Mouse (Mus musculus) heart, embryonic 14.5 days (tissue): ENCODE data around the gene Efhb. TPM values are rescaled to one million over a fixed set of nuclear protein-coding genes. Genes with fewer than 3 reads are reported as not detected.
A peak's percentile ranks its signal among the peaks of the same experiment; 100 is the strongest.

Experiments used
- ATAC-seq: fragments of 200-750 bp; cut with Nextera tagmentation; 2 replicates; pipeline ENCODE4 v1.8.0; 2017; ENCODE audit warnings: low read depth, moderate TSS enrichment; ENCODE audit not compliant: insufficient number of reproducible peaks, insufficient read depth, low FRiP score
- H3K27ac ChIP-seq, 2 experiments: fragments of 200-500 bp in 1 of 2; fragments of 300-500 bp in 1 of 2; sonication (generic) in 1 of 2; replicated peaks in 1 of 2; 2 replicates each; pipeline ENCODE4 v1.5.1; 2012 to 2014; ENCODE audit warnings: low read depth in 2 of 2, low read length in 2 of 2, control low read depth in 1 of 2, mild to moderate bottlenecking in 1 of 2, mixed read lengths in 1 of 2; ENCODE audit not compliant: control insufficient read depth in 1 of 2, insufficient read depth in 1 of 2
- H3K27me3 ChIP-seq: fragments of 300-500 bp; sonication (generic); 2 replicates; pipeline ENCODE4 v1.6.1; 2014; ENCODE audit warnings: mild to moderate bottlenecking, low read length, control low read depth; ENCODE audit not compliant: control insufficient read depth, insufficient read depth
- H3K36me3 ChIP-seq: fragments of 300-500 bp; sonication (generic); 2 replicates; pipeline ENCODE4 v1.6.1; 2014; ENCODE audit warnings: mild to moderate bottlenecking, control low read depth, low read length, mixed read lengths; ENCODE audit not compliant: control insufficient read depth, insufficient read depth
- H3K4me1 ChIP-seq, 2 experiments: fragments of 200-500 bp in 1 of 2; fragments of 300-500 bp in 1 of 2; sonication (generic) in 1 of 2; 2 replicates each; pipeline ENCODE4 v1.6.1; 2012 to 2014; ENCODE audit warnings: low read length in 2 of 2, control low read depth in 1 of 2, mixed read lengths in 1 of 2; ENCODE audit not compliant: control insufficient read depth in 2 of 2, insufficient read depth in 2 of 2
- H3K4me2 ChIP-seq: fragments of 300-500 bp; sonication (generic); 2 replicates; pipeline ENCODE4 v1.6.1; 2014; ENCODE audit warnings: mild to moderate bottlenecking, low read length
- H3K4me3 ChIP-seq, 2 experiments: fragments of 200-500 bp in 1 of 2; fragments of 300-500 bp in 1 of 2; sonication (generic) in 1 of 2; 2 replicates each; pipeline ENCODE4 v1.5.1; 2012 to 2014; ENCODE audit warnings: low read length in 2 of 2, mild to moderate bottlenecking in 2 of 2, control low read depth in 1 of 2, low read depth in 1 of 2, moderate library complexity in 1 of 2; ENCODE audit not compliant: control insufficient read depth in 1 of 2, insufficient read depth in 1 of 2
- H3K9ac ChIP-seq: fragments of 300-500 bp; sonication (generic); 2 replicates; pipeline ENCODE4 v1.6.1; 2014; ENCODE audit warnings: mild to moderate bottlenecking, low read length
- H3K9me3 ChIP-seq: fragments of 300-500 bp; sonication (generic); 2 replicates; pipeline ENCODE4 v1.6.1; 2016; ENCODE audit warnings: low read length, control low read depth; ENCODE audit not compliant: control insufficient read depth
- WGBS: fragments of 180-500 bp; shearing (Covaris S2); extraction: QIAGEN DNeasy Blood & Tissue Kit; methylation state at CpG from one replicate; pipeline ENCODE4 v1.1.7; 2014; 5-methylcytosine and 5-hydroxymethylcytosine counted together
- polyA plus RNA-seq: library from polyadenylated mRNA; unstranded; fragments of >200 nt; fragmentation: Nextera tagmentation; extraction: Ambion mirVana; gene quantifications from 2 replicates; pipeline ENCODE4 v1.2.1, GENCODE M21; 2014

Efhb gene
- polyA plus RNA-seq, 1 experiment from 2014 or later: 0.42 TPM

DNA sequence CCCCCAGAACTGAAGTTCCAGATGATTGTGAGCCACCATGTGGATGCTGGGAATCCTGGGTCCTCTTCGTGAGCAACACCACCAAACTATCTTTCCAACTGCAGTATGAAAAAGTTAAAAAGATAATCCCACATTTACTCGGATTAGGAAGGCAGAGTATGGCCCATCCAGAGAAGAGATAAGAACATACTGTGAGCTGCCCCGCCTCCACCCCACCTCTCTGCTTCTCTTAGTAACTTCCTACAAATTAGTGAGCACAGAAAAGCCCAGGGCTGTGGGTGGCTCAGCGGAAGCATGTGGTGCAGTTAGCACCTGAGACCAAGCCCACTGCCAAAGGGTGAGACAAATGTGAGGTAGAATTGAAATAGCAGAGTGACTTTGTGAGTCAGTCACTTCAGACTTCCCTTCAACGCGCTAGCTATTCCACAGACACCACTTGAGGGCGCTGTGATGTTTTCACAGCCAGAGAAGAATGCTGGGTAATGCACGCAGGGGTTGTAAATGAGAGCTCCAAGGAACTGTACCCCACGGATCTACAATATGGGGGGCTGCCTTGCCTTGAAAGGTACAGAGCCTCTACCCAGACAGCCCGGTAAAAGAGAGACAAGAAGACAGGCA lies 60.3 kb downstream of the Efhb start:
- no peaks in the 10 kb centered on the region for H3K27me3 ChIP-seq
- no peaks in the 10 kb centered on the region for H3K4me1 ChIP-seq
- no peak overlapping the region for H3K4me3 ChIP-seq
- no peaks in the 10 kb centered on the region for H3K36me3 ChIP-seq
- peak overlapping the region; percentile 48; the same call in 1 of the 2 replicates for H3K9ac ChIP-seq
- peak overlapping the region; percentile 40 for H3K4me2 ChIP-seq
- 31% methylated on average over 10 of the region's 10 CpGs for WGBS
- no peaks in the 10 kb centered on the region for H3K9me3 ChIP-seq
- ATAC-seq: no peak
- no peak overlapping the region for H3K27ac ChIP-seq

DNA sequence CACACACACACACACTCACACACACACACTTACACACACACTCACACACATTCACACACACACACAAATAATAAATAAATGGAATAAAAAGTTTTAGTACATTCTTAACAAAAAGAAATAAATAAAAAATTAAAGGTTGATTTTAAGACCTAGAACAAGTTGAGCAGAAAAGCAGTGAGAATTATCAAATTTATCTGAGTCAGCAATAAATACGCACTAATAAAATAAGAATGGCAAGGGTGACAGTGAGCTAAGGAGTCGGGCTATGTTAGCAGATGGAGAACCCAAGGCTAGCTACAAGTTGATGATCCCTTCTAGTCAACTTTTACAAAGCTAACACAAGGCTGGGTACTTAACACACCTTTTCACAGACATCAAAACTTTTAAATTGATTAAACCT lies 69.9 kb downstream of the Efhb start:
- H3K36me3 ChIP-seq: no peaks in the 10 kb centered on the region
- no peaks in the 10 kb centered on the region for H3K9me3 ChIP-seq
- WGBS: 89% methylated on average over 2 of the region's 2 CpGs
- no peaks in the 10 kb centered on the region for H3K27me3 ChIP-seq
- no peak overlapping the region for H3K27ac ChIP-seq
- H3K9ac ChIP-seq: no peak overlapping the region
- ATAC-seq: no peak
- H3K4me3 ChIP-seq: no peak overlapping the region
- H3K4me2 ChIP-seq: no peak overlapping the region
- no peaks in the 10 kb centered on the region for H3K4me1 ChIP-seq

DNA sequence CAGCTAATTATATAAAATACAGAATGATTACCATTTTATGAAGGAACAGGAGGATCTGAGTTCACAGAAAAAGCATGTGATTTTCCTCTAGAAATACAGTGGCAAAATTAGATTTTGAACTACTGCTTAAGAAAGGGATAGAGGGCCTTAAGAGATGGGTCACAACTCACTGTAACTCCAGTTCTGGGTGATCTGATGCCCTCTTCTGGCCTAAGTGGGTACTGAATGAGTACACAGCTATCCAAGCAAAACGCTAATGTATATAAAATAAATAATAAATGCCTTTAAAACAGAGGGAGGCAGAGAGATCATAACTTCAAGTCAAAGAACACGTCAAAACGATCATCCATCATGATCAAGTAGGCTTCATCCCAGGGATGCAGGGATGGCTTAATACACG lies 73.6 kb downstream of the Efhb start:
- Histone ChIP-seq H3K4me1 (no peaks in the 10 kb centered on the region), H3K27me3 (no peaks in the 10 kb centered on the region), H3K9ac (no peak overlapping the region), H3K9me3 (no peaks in the 10 kb centered on the region), H3K36me3 (no peaks in the 10 kb centered on the region), H3K4me2 (no peak overlapping the region), H3K27ac (no peak overlapping the region), H3K4me3 (no peak overlapping the region)
- WGBS: 38% methylated on average over 4 of the region's 4 CpGs
- ATAC-seq: no peak

DNA sequence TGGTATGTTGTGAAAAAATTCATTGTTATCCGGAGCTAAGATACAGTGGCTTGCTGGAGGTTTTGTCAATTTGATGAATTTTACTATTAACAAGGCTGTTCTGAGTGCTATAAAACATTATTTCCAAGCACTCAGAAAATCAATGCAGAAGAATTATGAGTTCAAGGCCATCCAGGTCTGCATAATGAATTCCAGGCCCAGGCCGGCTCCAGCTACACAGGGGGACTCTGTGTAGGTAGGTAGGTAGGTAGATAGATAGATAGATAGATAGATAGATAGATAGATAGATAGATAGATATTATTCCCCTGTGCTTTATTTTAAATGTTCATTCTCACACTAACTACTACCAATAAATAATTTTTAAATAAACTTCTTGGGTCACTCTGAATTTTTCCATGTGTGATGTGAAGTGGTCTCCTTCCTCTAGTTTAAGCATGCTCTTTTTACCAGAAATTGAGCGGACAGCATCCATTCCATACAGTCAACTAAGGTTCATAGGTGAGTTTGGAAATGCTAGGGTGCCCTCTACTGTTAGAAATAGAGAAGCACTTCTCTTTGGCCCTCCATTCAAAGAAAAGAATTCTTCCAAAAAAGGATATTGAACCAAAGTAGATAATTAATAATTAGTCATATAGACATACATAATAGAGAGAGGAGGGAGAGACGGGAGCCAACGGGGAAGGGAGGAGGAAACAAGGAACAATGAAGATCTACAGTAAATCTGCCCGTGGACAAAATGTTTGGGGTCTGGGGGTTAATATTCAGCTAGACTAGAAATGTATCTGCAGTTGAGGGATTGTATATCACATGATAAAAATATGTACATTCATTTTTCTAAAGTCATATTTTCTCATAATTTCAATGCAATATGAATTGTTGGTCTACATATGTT lies 75.3 kb downstream of the Efhb start:
- H3K27me3 ChIP-seq: no peaks in the 10 kb centered on the region
- no peak for ATAC-seq
- H3K4me3 ChIP-seq: no peak overlapping the region
- no peak overlapping the region for H3K9ac ChIP-seq
- WGBS: 37% methylated on average over 6 of the region's 6 CpGs
- no peaks in the 10 kb centered on the region for H3K9me3 ChIP-seq
- no peaks in the 10 kb centered on the region for H3K36me3 ChIP-seq
- H3K4me1 ChIP-seq: no peaks in the 10 kb centered on the region
- no peak overlapping the region for H3K27ac ChIP-seq
- H3K4me2 ChIP-seq: no peak overlapping the region

DNA sequence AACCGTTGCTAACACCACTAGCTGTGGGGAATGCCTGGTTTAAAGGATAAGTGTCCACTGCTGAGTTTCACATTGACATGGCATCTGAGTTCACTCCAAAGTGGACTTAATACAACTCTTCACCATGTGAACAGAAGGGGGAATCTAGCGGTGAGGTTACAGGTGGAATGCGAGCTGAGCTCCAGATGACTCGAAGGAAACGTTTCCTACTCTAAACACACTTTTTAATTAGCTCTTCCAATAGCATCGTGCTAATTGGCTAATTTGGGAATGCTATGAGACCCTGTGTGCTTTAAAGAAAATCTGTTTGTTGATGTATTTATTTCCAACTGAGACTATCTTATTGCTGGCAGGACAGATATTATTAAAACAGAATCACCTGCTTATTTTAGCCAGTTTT lies 76.3 kb downstream of the Efhb start:
- Histone ChIP-seq H3K4me2 (no peak overlapping the region), H3K36me3 (no peaks in the 10 kb centered on the region), H3K27me3 (no peaks in the 10 kb centered on the region), H3K4me3 (no peak overlapping the region), H3K4me1 (no peaks in the 10 kb centered on the region), H3K9me3 (no peaks in the 10 kb centered on the region), H3K27ac (no peak overlapping the region), H3K9ac (no peak overlapping the region)
- 72% methylated on average over 6 of the region's 6 CpGs for WGBS
- no peak for ATAC-seq

DNA sequence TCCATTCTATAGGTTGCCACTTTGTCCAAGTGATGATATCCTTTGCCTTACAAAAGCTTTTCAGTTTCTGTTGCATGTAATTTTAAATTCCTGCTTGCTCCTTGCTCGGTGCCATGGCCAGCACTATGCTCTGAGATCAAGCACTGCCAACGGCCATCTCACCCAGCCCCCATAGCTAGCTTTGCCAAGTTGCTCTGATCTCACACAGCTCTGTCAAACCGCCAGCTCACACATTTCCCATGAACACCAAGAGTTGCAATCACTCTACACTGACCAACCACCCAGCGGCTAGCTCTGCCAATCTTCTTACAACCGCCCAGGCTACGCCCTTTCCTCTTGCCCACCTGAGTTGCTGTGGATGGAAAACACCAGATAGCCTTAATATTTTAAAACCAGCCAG lies 99.0 kb downstream of the Efhb start:
- H3K9me3 ChIP-seq: no peaks in the 10 kb centered on the region
- WGBS: 75% methylated on average over 6 of the region's 6 CpGs
- no peaks in the 10 kb centered on the region for H3K36me3 ChIP-seq
- H3K27ac ChIP-seq: no peak overlapping the region
- no peak overlapping the region for H3K9ac ChIP-seq
- no peaks in the 10 kb centered on the region for H3K27me3 ChIP-seq
- no peak overlapping the region for H3K4me3 ChIP-seq
- no peak overlapping the region for H3K4me2 ChIP-seq
- H3K4me1 ChIP-seq: no peaks in the 10 kb centered on the region
- no peak for ATAC-seq
